Mouse (Mus musculus) heart, postnatal 0 days (tissue): ENCODE data around the gene Lmna.

Experiments used
- CTCF ChIP-seq: IDR thresholded peaks from 2 replicates; pipeline ENCODE4 v1.5.1; 2016; ENCODE audit warnings: antibody characterized with exemption, control low read depth, low read depth
- EP300 ChIP-seq: IDR thresholded peaks from 2 replicates; pipeline ENCODE4 v1.6.1; 2016; ENCODE audit warnings: antibody characterized with exemption, low read depth

DNA sequence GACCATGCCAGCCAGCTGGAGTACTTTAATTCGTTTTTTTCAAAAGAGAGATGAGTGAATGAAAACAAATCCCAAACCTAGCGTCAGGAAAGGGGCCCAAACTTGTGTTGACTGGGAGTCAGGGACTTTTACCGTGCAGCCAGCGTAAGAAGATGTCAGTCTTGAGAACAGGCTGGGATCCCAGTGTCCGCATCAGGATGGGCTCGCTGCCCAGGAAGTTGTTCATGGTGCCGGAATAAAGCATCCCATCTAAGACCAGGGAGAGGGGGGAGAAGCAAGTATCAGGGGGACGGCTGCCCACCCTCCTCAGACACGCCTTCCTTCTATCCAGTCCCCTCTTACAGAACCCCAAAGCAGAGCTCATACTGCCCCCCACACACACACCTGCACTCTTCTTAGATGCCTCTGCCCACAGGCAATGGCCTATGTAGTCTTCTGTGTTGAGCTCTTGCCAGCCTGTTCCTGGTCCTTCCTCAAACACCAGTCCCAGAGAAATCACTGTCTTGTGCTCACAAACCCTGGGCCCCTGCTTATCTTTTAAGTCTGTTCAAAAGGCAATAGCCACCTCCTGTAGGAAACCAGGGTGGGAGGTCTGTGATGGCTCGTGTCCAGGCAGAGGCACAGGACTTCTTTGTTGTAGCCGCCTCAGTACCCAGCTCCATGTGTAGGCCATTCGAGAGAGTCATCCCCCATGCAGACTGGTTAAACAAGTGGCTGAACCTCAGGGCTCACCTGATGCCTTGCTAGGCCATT is 59.2 kb downstream of the Lmna start:
- TF ChIP-seq CTCF (no peak), EP300 (no peak)
